Mouse (Mus musculus): ENCODE results near the gene Ablim2. TPM values are rescaled to one million over a fixed set of nuclear protein-coding genes. Genes with fewer than 3 reads are reported as not detected.

The Ablim2 gene
- polyA plus RNA-seq, 1 experiment from 2014 or later, result 5.7 TPM

- Histone ChIP-seq H3K4me3 (ENCODE audit: low read length) (no peak overlapping the region), H3K9me3 (ENCODE audit: control insufficient read depth, low read length) (no peaks in the 10 kb centered on the region), H3K27me3 (replicated peaks; ENCODE audit: control insufficient read depth, insufficient read depth, low read length) (no peaks in the 10 kb centered on the region), H3K4me2 (ENCODE audit: low read depth, low read length) (no peak overlapping the region), H3K4me1 (ENCODE audit: control insufficient read depth, insufficient read depth, low read length) (peaks cover 69% of the 10 kb centered on the region), H3K36me3 (ENCODE audit: control insufficient read depth, insufficient read depth, low read length) (no peaks in the 10 kb centered on the region), H3K27ac (ENCODE audit: low read length) (no peak overlapping the region), H3K9ac (ENCODE audit: low read depth, low read length) (no peak overlapping the region)
- 75% methylated on average over 4 of the region's 4 CpGs for WGBS
- ATAC-seq, result no peak
These were observed 162.4 kb downstream of the Ablim2 start for GRCm38 (mm10) chr5:35920076-35920475.

GRCm38 (mm10) chr5:35920557-35920956 lies 162.9 kb downstream of the Ablim2 start:
- Histone ChIP-seq H3K4me3 (ENCODE audit: low read length) (no peak overlapping the region), H3K4me1 (ENCODE audit: control insufficient read depth, insufficient read depth, low read length) (peaks cover 70% of the 10 kb centered on the region), H3K4me2 (ENCODE audit: low read depth, low read length) (no peak overlapping the region), H3K36me3 (ENCODE audit: control insufficient read depth, insufficient read depth, low read length) (no peaks in the 10 kb centered on the region), H3K27ac (ENCODE audit: low read length) (peak overlapping the region; percentile 86), H3K27me3 (replicated peaks; ENCODE audit: control insufficient read depth, insufficient read depth, low read length) (no peaks in the 10 kb centered on the region), H3K9ac (ENCODE audit: low read depth, low read length) (no peak overlapping the region), H3K9me3 (ENCODE audit: control insufficient read depth, low read length) (no peaks in the 10 kb centered on the region)
- no peak for ATAC-seq

GRCm38 (mm10) chr5:35921141-35921540 lies 163.5 kb downstream of the Ablim2 start:
- ATAC-seq, result no peak
- Histone ChIP-seq H3K9me3 (ENCODE audit: control insufficient read depth, low read length) (no peaks in the 10 kb centered on the region), H3K4me3 (ENCODE audit: low read length) (no peak overlapping the region), H3K4me2 (ENCODE audit: low read depth, low read length) (0 out of 2 replicates have a peak overlapping the region, but pooled peaks have one; percentile 11), H3K27ac (ENCODE audit: low read length) (peak overlapping the region; percentile 86), H3K27me3 (replicated peaks; ENCODE audit: control insufficient read depth, insufficient read depth, low read length) (no peaks in the 10 kb centered on the region), H3K4me1 (ENCODE audit: control insufficient read depth, insufficient read depth, low read length) (peaks cover 71% of the 10 kb centered on the region), H3K9ac (ENCODE audit: low read depth, low read length) (peak overlapping the region; percentile 27; the same call in 1 of the 2 replicates), H3K36me3 (ENCODE audit: control insufficient read depth, insufficient read depth, low read length) (no peaks in the 10 kb centered on the region)
- WGBS, result 57% methylated on average over 6 of the region's 6 CpGs

- Histone ChIP-seq H3K9ac (ENCODE audit: low read depth, low read length) (peak overlapping the region; percentile 41), H3K4me2 (ENCODE audit: low read depth, low read length) (peak overlapping the region; percentile 46), H3K9me3 (ENCODE audit: control insufficient read depth, low read length) (no peaks in the 10 kb centered on the region), H3K4me1 (ENCODE audit: control insufficient read depth, insufficient read depth, low read length) (peaks cover 74% of the 10 kb centered on the region), H3K4me3 (ENCODE audit: low read length) (peak overlapping the region; percentile 23; the same call in 1 of the 2 replicates), H3K27me3 (replicated peaks; ENCODE audit: control insufficient read depth, insufficient read depth, low read length) (no peaks in the 10 kb centered on the region), H3K36me3 (ENCODE audit: control insufficient read depth, insufficient read depth, low read length) (no peaks in the 10 kb centered on the region), H3K27ac (ENCODE audit: low read length) (peak overlapping the region; percentile 86)
- peak; percentile 89 for ATAC-seq
- WGBS, result 29% methylated on average over 10 of the region's 10 CpGs
These were observed 164.0 kb downstream of the Ablim2 start for GRCm38 (mm10) chr5:35921595-35922254.

GRCm38 (mm10) chr5:35923448-35923847 lies 165.8 kb downstream of the Ablim2 start:
- Histone ChIP-seq H3K36me3 (ENCODE audit: control insufficient read depth, insufficient read depth, low read length) (no peaks in the 10 kb centered on the region), H3K4me1 (ENCODE audit: control insufficient read depth, insufficient read depth, low read length) (peaks cover 72% of the 10 kb centered on the region), H3K9me3 (ENCODE audit: control insufficient read depth, low read length) (no peaks in the 10 kb centered on the region), H3K27me3 (replicated peaks; ENCODE audit: control insufficient read depth, insufficient read depth, low read length) (no peaks in the 10 kb centered on the region), H3K27ac (ENCODE audit: low read length) (no peak overlapping the region), H3K4me3 (ENCODE audit: low read length) (no peak overlapping the region), H3K4me2 (ENCODE audit: low read depth, low read length) (no peak overlapping the region), H3K9ac (ENCODE audit: low read depth, low read length) (no peak overlapping the region)
- ATAC-seq, result no peak
- 83% methylated on average over 6 of the region's 6 CpGs for WGBS

GRCm38 (mm10) chr5:35925171-35925634 lies 167.5 kb downstream of the Ablim2 start:
- WGBS, result 53% methylated on average over 12 of the region's 12 CpGs
- no peak overlapping the region for H3K4me2 ChIP-seq (ENCODE audit: low read depth, low read length)
- no peaks in the 10 kb centered on the region for H3K27me3 ChIP-seq (replicated peaks; ENCODE audit: control insufficient read depth, insufficient read depth, low read length)
- H3K4me1 ChIP-seq (ENCODE audit: control insufficient read depth, insufficient read depth, low read length), result peaks cover 60% of the 10 kb centered on the region
- no peaks in the 10 kb centered on the region for H3K9me3 ChIP-seq (ENCODE audit: control insufficient read depth, low read length)
- H3K4me3 ChIP-seq (ENCODE audit: low read length), result no peak overlapping the region
- ATAC-seq, result no peak
- H3K27ac ChIP-seq (ENCODE audit: low read length), result peak overlapping the region; percentile 73
- H3K9ac ChIP-seq (ENCODE audit: low read depth, low read length), result peak overlapping the region; percentile 47; the same call in 1 of the 2 replicates
- H3K36me3 ChIP-seq (ENCODE audit: control insufficient read depth, insufficient read depth, low read length), result no peaks in the 10 kb centered on the region

GRCm38 (mm10) chr5:35926511-35926910 lies 168.8 kb downstream of the Ablim2 start:
- H3K4me2 ChIP-seq (ENCODE audit: low read depth, low read length), result no peak overlapping the region
- H3K36me3 ChIP-seq (ENCODE audit: control insufficient read depth, insufficient read depth, low read length), result no peaks in the 10 kb centered on the region
- peaks cover 54% of the 10 kb centered on the region for H3K4me1 ChIP-seq (ENCODE audit: control insufficient read depth, insufficient read depth, low read length)
- 77% methylated on average over 8 of the region's 8 CpGs for WGBS
- no peak overlapping the region for H3K27ac ChIP-seq (ENCODE audit: low read length)
- H3K27me3 ChIP-seq (replicated peaks; ENCODE audit: control insufficient read depth, insufficient read depth, low read length), result no peaks in the 10 kb centered on the region
- ATAC-seq, result no peak
- H3K4me3 ChIP-seq (ENCODE audit: low read length), result no peak overlapping the region
- no peaks in the 10 kb centered on the region for H3K9me3 ChIP-seq (ENCODE audit: control insufficient read depth, low read length)
- H3K9ac ChIP-seq (ENCODE audit: low read depth, low read length), result no peak overlapping the region

- Histone ChIP-seq H3K27me3 (replicated peaks; ENCODE audit: control insufficient read depth, insufficient read depth, low read length) (no peaks in the 10 kb centered on the region), H3K4me2 (ENCODE audit: low read depth, low read length) (no peak overlapping the region), H3K9me3 (ENCODE audit: control insufficient read depth, low read length) (no peaks in the 10 kb centered on the region), H3K4me3 (ENCODE audit: low read length) (no peak overlapping the region), H3K36me3 (ENCODE audit: control insufficient read depth, insufficient read depth, low read length) (no peaks in the 10 kb centered on the region), H3K4me1 (ENCODE audit: control insufficient read depth, insufficient read depth, low read length) (peaks cover 34% of the 10 kb centered on the region), H3K27ac (ENCODE audit: low read length) (peak overlapping the region; percentile 64), H3K9ac (ENCODE audit: low read depth, low read length) (no peak overlapping the region)
- no peak for ATAC-seq
- 31% methylated on average over 5 of the region's 5 CpGs for WGBS
These were observed 173.6 kb downstream of the Ablim2 start for GRCm38 (mm10) chr5:35931296-35931695.

GRCm38 (mm10) chr5:35933059-35933458 lies 175.4 kb downstream of the Ablim2 start:
- WGBS, result 72% methylated on average over 10 of the region's 10 CpGs
- Histone ChIP-seq H3K9me3 (ENCODE audit: control insufficient read depth, low read length) (no peaks in the 10 kb centered on the region), H3K4me2 (ENCODE audit: low read depth, low read length) (no peak overlapping the region), H3K9ac (ENCODE audit: low read depth, low read length) (no peak overlapping the region), H3K27me3 (replicated peaks; ENCODE audit: control insufficient read depth, insufficient read depth, low read length) (no peaks in the 10 kb centered on the region), H3K36me3 (ENCODE audit: control insufficient read depth, insufficient read depth, low read length) (no peaks in the 10 kb centered on the region), H3K4me3 (ENCODE audit: low read length) (no peak overlapping the region), H3K27ac (ENCODE audit: low read length) (no peak overlapping the region), H3K4me1 (ENCODE audit: control insufficient read depth, insufficient read depth, low read length) (peaks cover 26% of the 10 kb centered on the region)
- no peak for ATAC-seq

All from intestine, embryonic 16.5 days (tissue).